Mouse (Mus musculus): ENCODE measurements at regions not wholly inside any gene's neighbourhood (a gene's known extent, or its start where the extent isn't known, plus 50 kb on each side); places are given as distances from the start of the nearest gene placed in this dataset.

- no peak for DNase-seq (ENCODE audit: low spot score in 2 of 2)
Measured at GRCm38 (mm10) chr19:32939692-32940091, 182.4 kb downstream of the Pten start.

GRCm38 (mm10) chr19:32940806-32941205 is 183.5 kb downstream of the Pten start:
- no peak for DNase-seq (ENCODE audit: low spot score in 2 of 2)

- DNase-seq (ENCODE audit: low spot score in 2 of 2): no peak
Measured at GRCm38 (mm10) chr19:32943594-32944230, 186.4 kb downstream of the Pten start.

- no peak for DNase-seq (ENCODE audit: low spot score in 2 of 2)
Measured at GRCm38 (mm10) chr19:32947081-32947855, 190.0 kb downstream of the Pten start.

GRCm38 (mm10) chr19:32950252-32950651 is 193.0 kb downstream of the Pten start:
- no peak for DNase-seq (ENCODE audit: low spot score in 2 of 2)

- no peak for DNase-seq (ENCODE audit: low spot score in 2 of 2)
Measured at GRCm38 (mm10) chr19:32950794-32951193, 193.5 kb downstream of the Pten start.

- DNase-seq (ENCODE audit: low spot score in 2 of 2): no peak
Measured at GRCm38 (mm10) chr19:32952425-32952824, 195.1 kb downstream of the Pten start.

- DNase-seq (ENCODE audit: low spot score in 2 of 2): no peak
Measured at GRCm38 (mm10) chr19:32952928-32953687, 195.8 kb downstream of the Pten start.

- DNase-seq (ENCODE audit: low spot score in 2 of 2): no peak
Measured at GRCm38 (mm10) chr19:32954001-32954605, 196.8 kb downstream of the Pten start.

GRCm38 (mm10) chr19:32954942-32955341 is 197.6 kb downstream of the Pten start:
- DNase-seq (ENCODE audit: low spot score in 2 of 2): no peak

- DNase-seq (ENCODE audit: low spot score in 2 of 2): no peak
Measured at GRCm38 (mm10) chr19:32956143-32956915, 199.0 kb downstream of the Pten start.

GRCm38 (mm10) chr19:32956916-32957558 is 199.7 kb downstream of the Pten start:
- DNase-seq (ENCODE audit: low spot score in 2 of 2): peak in 1 of 2 experiments; percentile 19

- no peak for DNase-seq (ENCODE audit: low spot score in 2 of 2)
Measured at GRCm38 (mm10) chr19:32958276-32958675, 201.0 kb downstream of the Pten start.

- no peak for DNase-seq (ENCODE audit: low spot score in 2 of 2)
Measured at GRCm38 (mm10) chr19:32958791-32959190, 201.5 kb downstream of the Pten start.

- no peak for DNase-seq (ENCODE audit: low spot score in 2 of 2)
Measured at GRCm38 (mm10) chr19:32959844-32960195, 202.5 kb downstream of the Pten start.

- no peak for DNase-seq (ENCODE audit: low spot score in 2 of 2)
Measured at GRCm38 (mm10) chr19:32960196-32960947, 203.1 kb downstream of the Pten start.

- DNase-seq (ENCODE audit: low spot score in 2 of 2): no peak
Measured at GRCm38 (mm10) chr19:32961525-32961924, 204.2 kb downstream of the Pten start.

GRCm38 (mm10) chr19:32963983-32964382 is 206.7 kb downstream of the Pten start:
- no peak for DNase-seq (ENCODE audit: low spot score in 2 of 2)

GRCm38 (mm10) chr19:32965488-32965887 is 208.2 kb downstream of the Pten start:
- DNase-seq (ENCODE audit: low spot score in 2 of 2): no peak
